Mouse (Mus musculus) testis, postnatal 14 days (tissue): ENCODE results near the gene Ets2.

Experiments used
- DNase-seq: peaks from one replicate; pipeline ENCODE4 v3.0.0; 2021; ENCODE audit warnings: low spot score

Ets2 gene

DNA sequence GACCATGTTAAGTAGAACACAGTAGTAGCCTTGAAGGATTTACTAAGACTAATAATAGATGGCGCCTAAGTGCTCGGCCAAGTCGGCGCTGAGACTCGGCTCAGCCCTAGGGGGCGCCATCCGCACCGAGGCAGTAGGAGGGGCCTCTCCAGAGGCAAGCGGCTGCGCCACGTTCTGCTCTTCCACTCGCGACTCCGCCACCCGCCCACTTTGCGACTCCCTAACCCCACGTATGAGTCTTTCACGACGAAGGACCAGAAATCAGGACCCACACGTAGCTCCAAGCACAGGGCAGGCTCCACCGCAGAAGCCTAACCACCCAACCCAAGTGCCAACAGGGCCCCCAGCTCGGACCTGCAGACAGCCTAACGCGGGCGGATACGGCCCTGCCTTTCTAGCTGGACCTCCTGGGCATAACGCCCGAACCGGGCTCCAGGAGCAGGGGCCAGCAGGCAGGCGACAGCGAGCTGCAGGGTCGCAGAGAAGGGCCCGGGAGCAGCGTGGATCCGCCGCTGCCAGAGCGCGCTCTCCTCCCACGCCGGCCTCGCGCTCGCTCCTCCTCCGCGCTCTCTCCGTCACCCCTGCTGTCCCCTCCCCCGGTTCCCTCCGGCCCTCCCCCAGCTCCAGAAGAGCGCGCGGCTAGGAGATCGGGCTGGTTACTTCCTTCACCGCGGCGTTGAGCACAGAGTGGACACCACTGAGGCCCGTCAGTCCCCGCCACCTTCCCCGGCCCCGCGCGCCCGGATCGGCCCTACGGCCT lies at the start of gene Ets2:
Ets2 (plus strand) TSS at position 274 of the 760 bp plus-strand sequence.
- DNase-seq, result peak; percentile 85

DNA sequence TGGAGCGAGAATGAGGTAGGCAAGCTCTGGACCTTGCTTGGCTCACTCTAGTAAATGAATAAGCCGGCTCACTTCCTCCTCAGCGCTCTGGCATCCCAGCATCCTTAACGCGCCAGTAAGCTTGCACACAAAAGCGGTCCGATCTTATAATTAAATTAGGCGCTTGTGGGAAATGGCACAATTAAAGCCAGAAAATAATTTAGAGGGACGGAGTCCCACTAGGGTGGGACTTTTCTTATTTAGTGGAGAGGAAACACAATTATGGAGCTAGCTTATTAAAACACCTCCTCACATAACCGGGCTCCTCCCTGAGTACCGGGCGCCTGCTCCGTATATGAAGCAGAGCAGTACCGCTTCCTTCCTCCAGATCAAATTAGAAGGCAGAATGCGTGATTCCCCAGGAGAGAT lies 47.7 kb upstream of the Ets2 start:
- no peak for DNase-seq

DNA sequence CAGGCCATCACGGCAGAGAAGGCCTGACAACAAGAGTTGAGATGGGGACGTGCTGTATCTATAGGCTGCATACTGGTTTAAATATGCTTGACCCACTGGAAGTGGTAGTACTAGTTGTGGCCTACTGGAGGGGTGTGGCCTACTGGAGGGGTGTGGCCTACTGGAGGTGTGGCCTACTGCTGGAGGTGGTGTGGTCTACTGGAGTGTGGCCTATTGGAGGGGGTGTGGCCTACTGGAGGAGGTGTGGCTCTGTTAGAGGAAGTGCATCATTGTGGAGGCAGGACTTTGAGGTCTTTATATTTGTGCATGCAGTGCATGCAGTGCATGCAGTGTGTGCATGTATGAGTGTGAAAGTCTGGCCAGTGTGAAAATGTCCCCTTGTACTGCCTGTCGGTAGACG lies 45.3 kb upstream of the Ets2 start:
- DNase-seq, result no peak

DNA sequence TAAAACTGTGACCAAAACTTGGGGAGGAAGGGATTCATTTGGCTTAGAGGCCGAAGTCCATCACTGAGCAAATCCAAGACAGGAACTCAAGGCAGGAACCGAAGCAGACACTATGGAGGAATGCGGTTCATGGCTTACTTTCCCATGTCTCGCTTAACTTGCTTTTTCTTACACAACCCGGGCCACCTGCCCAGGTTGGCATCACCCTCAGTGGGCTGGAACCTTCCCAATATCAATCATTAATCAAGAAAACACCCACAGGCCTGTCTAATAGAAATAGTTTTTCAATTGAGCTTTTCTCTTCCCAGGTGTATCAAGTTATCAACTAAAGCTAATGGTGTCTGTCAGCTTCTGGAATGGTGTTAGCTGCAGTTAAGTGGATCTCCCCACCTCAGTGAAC lies 44.7 kb upstream of the Ets2 start:
- DNase-seq, result no peak

DNA sequence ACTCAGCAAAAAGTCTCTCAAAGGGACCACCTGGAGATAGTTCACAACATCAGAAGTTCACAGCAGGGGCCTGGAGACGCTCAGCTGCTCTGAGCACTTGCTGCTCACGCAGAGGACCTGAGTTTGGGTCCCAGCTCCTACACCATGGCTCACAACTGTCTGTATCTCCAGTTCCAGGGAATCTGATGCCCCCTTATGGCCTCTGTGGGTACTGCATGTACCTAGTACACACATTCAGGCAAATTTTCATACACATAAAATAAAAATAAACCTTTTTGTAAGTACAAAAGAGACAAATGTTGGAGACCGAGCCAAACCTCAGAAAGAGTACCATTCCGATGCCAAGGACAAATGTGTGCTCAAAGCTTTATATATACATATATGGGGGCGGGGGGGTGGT lies 44.1 kb upstream of the Ets2 start:
- no peak for DNase-seq

DNA sequence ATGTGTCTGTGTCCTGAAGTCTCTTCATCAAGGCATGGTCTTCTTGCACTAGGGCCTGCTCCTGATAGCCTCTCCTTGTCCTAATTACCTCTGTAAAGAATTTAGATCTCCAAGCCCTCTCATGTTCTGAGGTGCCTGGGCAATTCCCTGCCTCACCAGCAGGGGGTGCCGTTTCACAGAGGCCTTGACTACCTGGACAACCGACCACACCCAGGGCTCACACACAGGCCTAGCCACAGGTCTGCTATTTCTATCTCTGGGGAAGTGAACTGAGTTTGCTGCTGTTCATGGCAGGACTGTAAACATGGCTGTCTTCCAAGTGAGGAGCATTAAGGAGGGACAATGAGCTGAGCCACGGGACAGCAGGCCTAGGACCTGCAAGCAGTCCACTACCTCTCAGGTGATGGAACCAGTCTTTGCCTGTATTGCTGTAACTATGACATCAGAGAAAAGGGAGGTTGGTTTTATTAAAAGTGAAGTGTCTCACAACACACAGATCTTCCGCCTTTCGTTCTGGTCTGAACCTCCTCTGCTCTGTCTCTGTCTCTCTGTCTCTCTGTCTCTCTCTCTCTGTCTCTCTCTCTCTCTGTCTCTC lies 42.9 kb upstream of the Ets2 start:
- DNase-seq, result peak; percentile 49

DNA sequence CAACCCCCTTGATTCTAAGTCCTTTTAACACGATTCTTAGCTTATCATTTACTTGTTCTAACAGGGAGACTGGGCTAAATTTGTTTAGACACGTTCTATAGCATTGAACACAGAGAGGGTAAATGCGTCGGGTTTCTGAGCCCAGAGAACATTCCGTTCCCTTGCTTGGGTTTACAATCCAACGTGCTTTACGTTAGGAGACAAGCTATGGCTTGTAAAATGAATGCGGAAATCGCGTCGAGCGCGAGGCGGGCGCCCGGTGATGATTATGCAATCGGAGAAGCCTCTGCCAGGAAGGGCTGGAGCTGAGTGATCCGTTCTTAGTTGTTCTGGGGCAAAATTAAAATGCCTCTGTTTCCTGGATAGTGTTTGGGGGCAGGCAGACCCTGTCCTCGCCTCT lies 42.4 kb upstream of the Ets2 start:
- no peak for DNase-seq

DNA sequence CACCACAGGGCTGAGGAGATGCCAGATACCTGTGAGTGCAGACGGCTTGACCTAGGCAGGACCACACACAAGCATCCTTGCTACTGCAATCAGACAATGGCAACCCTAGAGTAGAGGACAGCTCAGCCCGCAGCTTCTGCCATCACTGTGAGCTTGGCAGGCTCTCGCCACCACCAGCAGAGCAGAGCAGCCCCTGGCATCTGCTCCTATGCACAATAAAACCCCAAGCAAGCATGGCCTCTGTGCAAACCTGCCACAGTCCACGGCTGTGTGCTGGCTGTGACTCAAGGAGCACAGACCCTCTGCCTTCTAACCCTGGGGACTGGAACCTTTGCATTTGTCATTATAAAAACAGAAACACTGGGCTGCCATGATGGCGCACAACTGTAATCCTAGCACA lies 41.0 kb upstream of the Ets2 start:
- no peak for DNase-seq

DNA sequence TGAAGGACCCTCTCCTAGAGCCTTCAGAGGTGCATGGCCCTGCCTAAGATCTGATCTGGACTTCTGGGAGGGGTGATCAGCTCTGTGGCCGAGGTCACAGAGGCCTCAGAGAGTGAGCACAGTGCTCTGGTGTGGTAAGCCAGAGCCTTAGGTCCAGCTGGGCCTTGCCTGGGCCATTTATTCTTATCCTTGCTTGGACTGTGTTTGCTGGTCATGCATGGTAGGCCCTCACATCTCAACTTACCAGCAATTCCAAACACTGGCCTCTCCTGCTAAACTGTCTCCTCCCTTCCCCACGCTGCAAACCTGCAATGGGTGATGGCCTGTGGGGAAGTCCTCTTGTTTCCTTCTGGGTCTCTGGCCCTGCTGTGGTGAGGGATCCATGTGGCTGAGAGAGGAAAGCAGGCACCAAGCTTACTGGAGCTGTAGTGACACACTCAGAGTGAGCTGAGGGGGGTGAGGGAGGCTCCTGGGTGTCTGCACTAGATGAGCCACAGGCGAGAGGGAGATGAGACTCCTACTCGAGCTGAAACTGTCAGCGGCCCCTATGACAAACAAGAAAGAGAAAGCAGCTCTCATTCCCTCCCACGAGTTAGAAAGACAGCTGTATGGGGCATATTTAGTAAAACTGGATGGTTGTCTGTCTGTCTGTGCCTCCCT lies 36.3 kb upstream of the Ets2 start:
- no peak for DNase-seq

DNA sequence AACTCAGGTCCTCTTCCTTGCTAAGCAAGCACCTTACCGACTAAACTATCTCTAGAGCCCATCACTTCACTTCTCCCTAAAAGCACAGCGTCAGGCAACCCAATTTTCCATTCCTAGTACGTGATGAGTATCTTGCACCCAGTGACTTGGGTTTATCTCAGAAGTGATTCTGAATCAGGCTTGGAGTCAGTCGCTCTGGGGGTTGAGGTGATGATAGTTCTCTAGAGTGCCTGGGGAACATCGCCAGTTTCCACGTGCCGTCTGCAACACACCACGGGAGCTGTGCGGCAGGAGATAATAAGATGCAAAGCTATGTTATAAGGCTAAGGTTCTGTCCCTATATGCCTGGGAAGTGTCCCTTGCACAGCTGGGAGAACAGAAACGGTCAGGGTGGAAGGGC lies 35.6 kb upstream of the Ets2 start:
- no peak for DNase-seq

DNA sequence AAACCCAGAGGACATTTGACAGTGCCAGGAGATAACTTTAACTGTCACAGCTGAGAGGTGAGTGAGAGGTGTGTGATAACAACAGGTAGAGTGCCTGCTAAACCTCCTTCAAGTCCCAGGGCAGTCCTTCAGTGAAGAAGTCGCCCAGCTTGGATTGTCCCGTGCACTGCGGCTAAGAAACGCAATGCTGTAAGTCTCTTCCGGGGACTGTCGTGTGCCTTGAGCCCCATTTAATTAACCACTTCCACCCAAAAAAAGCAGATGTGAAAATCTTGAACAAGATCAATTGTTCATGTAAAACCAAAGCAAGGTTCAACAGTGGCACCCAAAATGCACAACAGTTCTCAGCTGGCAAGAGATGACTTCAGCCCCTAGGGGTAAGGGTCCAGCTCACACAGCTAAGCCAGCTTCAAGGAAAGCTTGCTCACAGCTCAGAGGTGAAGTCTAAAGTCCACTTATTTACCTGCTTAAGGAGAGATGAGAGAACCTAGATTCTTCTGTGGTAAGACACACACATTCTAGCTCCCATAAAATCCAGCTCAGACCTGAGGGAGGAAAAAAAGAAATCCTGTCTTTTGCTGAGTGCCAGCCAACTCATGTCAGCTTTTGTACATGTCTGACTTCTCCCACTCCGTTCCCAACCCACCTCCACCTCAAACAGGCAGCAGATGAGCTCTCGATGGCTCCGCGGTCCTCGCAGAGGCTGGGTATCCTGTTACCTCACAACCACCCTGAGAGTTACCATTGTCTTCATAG lies 34.3 kb upstream of the Ets2 start:
- no peak for DNase-seq

DNA sequence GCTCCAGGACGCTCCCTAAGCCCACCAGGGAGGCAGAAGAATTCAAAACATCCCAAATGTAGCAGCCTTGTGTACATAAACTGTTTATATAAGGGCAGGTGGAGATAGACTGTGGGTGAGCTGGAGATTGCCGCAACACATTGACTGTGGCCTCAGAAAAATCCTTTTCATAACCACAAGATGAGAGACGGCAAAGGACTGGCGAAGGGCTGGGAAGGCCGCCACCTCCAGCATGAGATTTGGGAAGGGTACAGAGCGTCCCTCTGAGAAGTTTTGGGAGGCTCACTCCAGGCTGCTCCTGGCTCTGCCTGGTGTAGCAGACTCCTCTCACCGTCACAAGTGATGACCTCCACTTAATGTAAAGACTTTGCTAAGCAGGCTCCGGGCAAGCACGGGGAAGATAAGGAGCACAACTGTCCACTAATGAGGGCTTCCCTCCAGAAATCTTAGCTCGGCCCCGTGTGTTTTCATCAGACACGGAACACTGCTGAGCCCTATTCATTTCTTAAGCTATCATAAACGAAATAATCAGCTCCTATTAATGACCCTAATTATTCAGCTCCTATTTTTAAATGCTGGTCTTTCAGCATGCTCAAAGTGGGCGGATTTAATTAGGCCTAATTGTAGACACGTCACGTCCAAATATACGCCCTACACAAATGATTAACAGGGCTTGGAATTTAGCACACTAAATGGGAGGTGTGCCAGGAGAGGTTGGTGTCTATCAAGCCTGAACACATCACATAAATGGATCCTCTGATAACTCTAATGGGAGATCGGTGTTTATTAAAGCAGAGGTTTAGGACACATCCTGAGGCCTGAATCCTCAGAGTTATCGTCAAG lies 33.5 kb upstream of the Ets2 start:
- DNase-seq, result no peak

DNA sequence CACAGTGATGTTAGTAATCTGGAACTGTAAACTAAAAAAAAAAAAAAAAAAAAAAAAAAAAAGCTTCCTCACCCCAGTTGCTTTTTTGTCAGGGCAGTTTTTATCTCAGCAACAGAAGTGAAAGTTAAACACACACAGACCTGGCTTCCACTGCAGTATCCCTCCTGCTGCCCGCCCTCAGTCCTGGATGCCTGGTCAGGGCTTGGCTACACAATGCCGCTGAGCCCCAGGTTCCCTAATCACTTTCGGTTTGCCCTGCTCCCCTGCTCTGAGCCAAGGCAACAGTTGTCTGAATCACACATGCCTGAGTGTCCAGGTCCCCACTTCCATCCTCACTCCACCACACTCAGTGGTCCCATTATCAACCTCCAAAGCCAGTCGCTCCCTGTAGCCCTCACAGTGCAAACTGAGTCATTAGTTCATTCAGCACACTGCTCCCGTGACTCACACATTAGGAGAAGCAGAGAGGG lies 27.4 kb upstream of the Ets2 start:
- DNase-seq, result no peak

DNA sequence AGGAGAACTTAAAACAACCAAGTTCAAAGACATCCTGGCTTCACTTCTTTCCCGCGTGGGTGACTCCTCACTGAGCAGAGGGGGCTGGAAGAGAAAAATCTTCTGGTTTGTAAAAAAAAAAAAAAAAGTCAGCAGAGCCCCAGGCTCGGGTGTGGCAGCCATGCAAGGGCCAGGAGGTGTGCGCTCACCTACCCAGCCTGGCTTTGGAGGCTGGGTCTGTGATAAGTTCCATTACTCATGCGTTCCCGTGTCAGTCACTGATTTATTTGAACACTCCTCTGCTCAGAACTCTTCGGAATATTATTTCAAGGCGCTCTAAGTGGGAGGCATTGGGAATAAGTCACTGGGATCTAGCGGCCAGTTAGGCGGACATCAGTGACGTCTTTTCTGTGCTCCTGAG lies 26.7 kb upstream of the Ets2 start:
- no peak for DNase-seq

DNA sequence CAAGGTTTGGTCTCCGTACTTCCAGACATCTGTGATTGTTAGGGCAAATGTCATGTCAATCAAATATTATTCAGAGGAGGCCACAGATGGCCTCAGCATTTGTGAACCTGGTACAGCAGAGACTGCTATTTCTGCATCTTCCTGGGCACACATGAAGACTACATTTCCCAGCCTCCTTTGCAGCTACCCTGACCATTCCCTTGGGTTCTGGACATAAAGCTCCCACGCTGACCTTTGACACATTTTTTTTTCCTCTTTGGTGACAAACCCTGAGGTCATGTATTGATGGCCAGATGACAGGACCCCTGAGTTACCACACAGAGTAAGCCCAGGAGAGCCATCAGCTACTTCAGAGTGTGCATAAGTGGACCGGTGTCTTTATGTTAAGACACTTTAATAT lies 25.2 kb upstream of the Ets2 start:
- no peak for DNase-seq

DNA sequence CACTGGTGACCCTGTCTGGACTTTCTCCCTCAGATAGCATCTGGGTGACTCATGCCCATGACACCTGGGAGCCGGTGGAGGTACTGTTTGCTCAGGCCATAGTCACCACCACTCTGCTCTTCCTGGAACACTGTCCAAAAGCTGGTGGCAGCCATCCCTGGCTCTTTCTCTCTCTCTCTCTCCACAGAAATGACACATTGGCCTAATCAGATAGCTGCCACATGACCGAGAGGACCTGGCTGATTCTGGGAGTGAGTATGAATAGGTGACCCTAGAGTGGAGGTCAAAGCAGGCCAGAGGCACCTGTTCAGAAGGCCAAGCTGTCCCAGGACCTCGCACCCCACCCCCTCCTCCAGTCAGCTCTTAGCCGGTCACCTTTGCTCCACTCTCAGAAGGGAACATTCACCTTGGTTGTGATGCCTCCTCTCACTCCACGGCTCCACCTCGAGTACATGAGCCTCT lies 19.4 kb upstream of the Ets2 start:
- no peak for DNase-seq

DNA sequence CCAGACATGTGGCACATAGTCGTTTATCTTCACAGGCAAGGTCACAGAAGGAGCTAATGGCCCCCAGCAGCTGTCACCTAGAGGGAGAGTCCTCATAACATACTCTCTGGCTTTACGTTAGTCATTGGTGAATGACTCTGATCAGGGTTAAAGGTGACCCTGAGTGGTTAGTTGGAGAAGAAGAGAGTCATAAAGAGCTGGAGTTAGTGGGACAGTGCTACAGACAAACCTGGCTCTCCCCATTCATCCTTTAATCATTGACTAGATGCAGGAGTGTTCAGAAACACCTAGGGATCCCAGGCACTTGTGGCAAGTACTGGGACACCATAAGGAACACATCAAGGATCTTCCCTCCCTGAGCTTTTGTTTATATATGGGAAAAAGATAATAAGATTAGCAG lies 16.1 kb upstream of the Ets2 start:
- DNase-seq, result no peak

DNA sequence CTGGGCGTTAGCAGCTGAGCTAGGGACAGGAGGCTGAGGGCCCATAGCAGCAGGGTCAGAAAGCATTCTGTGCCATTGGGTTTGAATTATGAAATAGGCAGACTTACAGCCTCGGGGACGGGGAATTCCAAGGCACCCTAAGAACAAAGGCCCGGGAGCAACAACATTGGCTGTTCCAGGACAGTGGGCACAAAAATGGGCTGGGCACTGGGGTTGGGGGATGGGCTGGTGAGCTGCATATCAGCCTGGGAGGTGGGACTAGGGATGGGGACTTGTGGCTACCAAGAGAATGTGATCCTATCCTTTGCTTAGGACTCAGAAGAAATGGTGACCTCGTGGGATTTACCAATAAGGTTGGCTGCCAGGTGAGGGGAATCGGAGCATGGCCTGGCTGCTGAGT lies 15.6 kb upstream of the Ets2 start:
- no peak for DNase-seq

DNA sequence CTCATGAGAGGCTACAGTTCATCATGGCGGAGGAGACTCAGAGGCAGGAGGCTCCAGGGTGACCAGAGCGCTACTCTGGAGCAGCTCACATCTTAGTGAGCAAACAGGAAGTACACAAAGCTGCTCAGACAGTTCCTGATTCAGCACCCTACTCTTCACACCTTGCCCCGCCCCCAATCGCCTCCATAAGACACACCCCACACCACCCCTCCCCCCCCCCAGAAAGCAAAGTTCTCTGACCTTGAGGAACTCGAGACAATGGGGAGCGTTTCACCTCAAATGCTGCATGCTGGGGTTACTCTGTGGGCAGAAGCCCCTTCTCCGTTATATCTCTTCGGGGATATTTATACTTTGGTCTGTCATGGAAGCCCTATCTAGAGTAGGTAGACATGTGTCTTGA lies 15.0 kb upstream of the Ets2 start:
- no peak for DNase-seq

DNA sequence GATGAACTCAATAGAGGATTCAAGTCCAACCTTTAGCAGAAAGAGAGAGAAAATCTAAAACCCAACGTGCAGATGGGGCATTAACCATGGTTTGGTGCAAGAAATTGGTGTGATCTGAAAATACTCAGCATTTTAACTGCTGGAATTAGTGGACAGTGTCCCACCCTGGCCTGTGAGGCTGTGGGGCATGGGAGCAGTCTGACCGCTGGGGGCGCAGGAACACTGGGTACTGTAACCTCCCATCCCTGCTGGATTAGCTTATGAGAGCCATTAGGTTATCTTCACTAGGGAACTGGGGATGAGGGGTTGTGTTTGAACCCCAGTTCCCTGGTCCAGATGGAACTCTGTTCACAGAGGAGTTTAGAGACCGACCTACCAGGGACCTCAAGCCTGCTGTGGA lies 13.9 kb upstream of the Ets2 start:
- DNase-seq, result no peak

DNA sequence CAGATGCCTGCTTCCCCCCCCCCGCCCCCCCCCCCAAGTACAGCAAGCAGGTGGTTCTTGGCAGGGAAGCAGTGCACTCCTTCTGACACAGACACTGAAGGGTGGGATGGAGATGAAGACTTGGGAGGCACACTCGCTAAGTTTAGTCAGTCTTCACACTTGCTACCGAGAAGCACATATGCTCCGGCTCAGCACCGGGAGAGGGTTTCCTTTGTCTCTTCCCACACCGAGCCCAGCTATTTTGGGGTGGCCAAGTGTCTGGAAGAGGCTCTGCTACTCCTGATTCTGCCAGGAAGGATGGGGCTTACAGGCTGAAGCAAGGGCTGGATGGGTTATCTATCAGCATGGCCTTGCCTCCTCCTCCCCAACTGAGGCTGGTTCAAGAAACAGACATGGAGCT lies 5.3 kb upstream of the Ets2 start:
- no peak for DNase-seq

DNA sequence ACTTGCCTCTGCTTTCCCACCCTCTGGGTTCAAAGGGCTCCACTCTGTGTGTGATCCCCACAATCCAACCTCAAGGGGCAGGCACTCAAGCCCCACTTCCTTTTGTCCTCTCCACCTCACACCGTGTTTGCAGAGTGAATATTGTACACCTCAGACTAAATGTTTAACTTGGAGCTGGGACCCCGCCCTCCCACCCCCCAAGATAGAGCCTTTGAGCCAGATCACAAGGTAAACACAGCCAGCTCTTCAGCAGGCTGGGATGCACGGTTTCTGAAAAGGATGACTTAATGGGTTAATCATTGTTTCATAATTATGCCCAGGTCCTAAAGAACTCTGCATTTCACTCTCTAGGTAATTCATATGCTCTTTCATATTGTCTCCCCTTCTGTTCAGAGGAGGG lies 2.2 kb upstream of the Ets2 start:
- DNase-seq, result no peak
